Mouse (Mus musculus) adrenal gland, postnatal 14 days (tissue): ENCODE data around the gene Rep15. TPM values are rescaled to one million over a fixed set of nuclear protein-coding genes. Genes with fewer than 3 reads are reported as not detected.

Source experiments
- total RNA-seq: library from RNA; stranded (reverse); gene quantifications from 2 replicates; pipeline ENCODE4 v1.2.3, GENCODE M21; 2021

Gene Rep15
- total RNA-seq, 1 experiment from 2014 or later: 1.1 TPM

Other genes with a start within 250 kb of the Rep15 start
- gene Arntl2, start 236.5 kb upstream of the Rep15 start, total RNA-seq: 1.3 and 3.2 TPM in 2 replicates
- not detected in 2 replicates for gene Smco2, start 182.5 kb upstream of the Rep15 start, total RNA-seq
- gene Ppfibp1, start 144.1 kb upstream of the Rep15 start, total RNA-seq: 83.0 and 102 TPM in 2 replicates
- gene 1700034J05Rik, start 78.2 kb upstream of the Rep15 start, total RNA-seq: not detected in 2 replicates
- gene Mrps35, start 10.2 kb downstream of the Rep15 start, total RNA-seq: 143 and 152 TPM in 2 replicates
- gene Mansc4, start 54.4 kb downstream of the Rep15 start, total RNA-seq: 0.52 TPM in 1 of 2 replicates, not detected in the other
- 22.1 and 24.7 TPM in 2 replicates for gene Klhl42, start 58.8 kb downstream of the Rep15 start, total RNA-seq
- 0.56 and 1.1 TPM in 2 replicates for gene Pthlh, start 231.6 kb downstream of the Rep15 start, total RNA-seq